Mouse (Mus musculus) thymus, adult 2 months (tissue): ENCODE results near the gene Slc6a4.
A peak's percentile ranks its signal among the peaks of the same experiment; 100 is the strongest.

Experiments
- CTCF ChIP-seq: fragments of 200-500 bp; IDR thresholded peaks from 2 replicates; pipeline ENCODE4 v1.5.1; 2012; ENCODE audit warnings: mild to moderate bottlenecking, control low read depth, low read length, moderate library complexity, borderline replicate concordance; ENCODE audit not compliant: control insufficient read depth, poor library complexity, insufficient read depth; ENCODE audit errors: extremely low read depth
- POLR2A ChIP-seq: fragments of 200-500 bp; IDR thresholded peaks from 2 replicates; pipeline ENCODE4 v1.6.1; 2012; ENCODE audit warnings: mild to moderate bottlenecking, low read length, control low read depth, moderate library complexity; ENCODE audit not compliant: control insufficient read depth, poor library complexity, insufficient read depth; ENCODE audit errors: extremely low read depth

DNA sequence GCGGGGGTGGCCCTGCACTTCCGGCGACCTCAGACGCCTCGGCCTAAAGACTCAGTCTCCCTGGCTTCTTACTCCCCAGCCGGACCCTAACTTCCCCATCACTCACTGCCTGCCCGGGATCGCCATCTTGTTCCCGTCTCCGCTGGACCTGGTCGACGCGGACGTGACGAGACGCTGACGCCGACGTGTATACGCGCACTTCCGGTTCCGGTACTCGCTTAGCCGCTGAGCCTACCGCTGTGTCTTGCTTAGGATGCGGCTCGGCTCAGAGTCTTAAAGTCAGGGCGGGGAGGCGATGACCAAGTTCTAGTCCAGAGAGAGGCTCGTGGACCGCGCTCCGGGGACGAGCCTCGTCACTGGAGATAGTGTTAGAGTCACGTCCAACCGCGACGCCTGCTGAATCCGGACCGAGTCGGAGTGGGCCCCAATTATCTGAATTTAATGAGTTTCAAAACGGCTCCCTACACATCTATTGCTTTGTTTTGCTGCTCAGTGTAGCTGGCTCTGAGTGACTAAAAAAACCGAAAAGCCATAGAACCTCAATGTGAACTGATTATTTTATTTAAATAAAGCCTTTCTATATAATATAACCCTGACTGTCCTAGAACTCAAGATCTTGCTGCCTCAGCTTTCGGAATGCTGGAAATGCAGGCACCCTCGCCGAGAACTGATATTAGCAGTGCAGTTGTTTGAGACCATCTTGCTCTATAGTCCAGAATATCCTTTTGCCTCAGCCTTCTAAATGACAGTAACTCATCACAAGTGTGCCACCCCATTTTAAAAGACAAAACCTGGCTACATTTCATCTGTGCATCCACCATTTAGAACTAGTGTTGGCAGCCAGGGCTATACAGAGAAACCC is 80.1 kb downstream of the Slc6a4 start, which contains the start of gene Nsrp1:
- TF ChIP-seq CTCF (no peak), POLR2A (peak; percentile 90; the same call in 1 of the 2 replicates)
